15 mouse cellular contexts compared by ENCODE assay signal in genomic region chr17:32402011-32402778, GRCm38 (mm10). TPM values are rescaled to one million over a fixed set of nuclear protein-coding genes. Genes with fewer than 3 reads are reported as not detected.
DNase-seq lines count a peak whose midpoint lies in the region; ATAC-seq and TF ChIP-seq lines count a peak whose summit lies in the region.
"Had no signal": no experiment of that assay in that cellular context is flagged by ENCODE, and none has a peak within 500 bp of the region (broad histone marks: within the 10 kb centered on the region; RNA-seq: fewer than 3 reads in every experiment).

No protein-coding gene starts in this region.

- H3K4me3 ChIP-seq in spleen, adult 2 months (ENCODE audit: extremely low read depth, insufficient read depth, insufficient read length) = peak overlapping the region; percentile 92
- H3K4me3 ChIP-seq in liver, embryonic 13.5 days (replicated peaks) = peak overlapping the region; percentile 59
- H3K4me3 ChIP-seq: embryonic facial prominence, embryonic 10.5 days; limb, embryonic 12.5 days had no signal

- WGBS in spleen, adult 2 months = 14% methylated on average over 9 of the region's 9 CpGs
- 24% methylated on average over 9 of the region's 9 CpGs for WGBS in liver, embryonic 13.5 days (ENCODE audit: insufficient replicate concordance)

- peak overlapping the region; percentile 66 for H3K9ac ChIP-seq in liver, embryonic 13.5 days
- H3K9ac ChIP-seq: limb, embryonic 12.5 days had no signal

- H3K27me3 ChIP-seq in spleen, adult 2 months (ENCODE audit: control insufficient read depth, insufficient read depth, low read length) = no peaks in the 10 kb centered on the region
- H3K27me3 ChIP-seq in liver, embryonic 13.5 days = peaks cover 10% of the 10 kb centered on the region

- peaks cover 3% of the 10 kb centered on the region; the same call in 1 of the 2 replicates for H3K4me1 ChIP-seq in spleen, adult 2 months (ENCODE audit: control insufficient read depth, insufficient read depth, insufficient read length)
- peaks cover 26% of the 10 kb centered on the region for H3K4me1 ChIP-seq in liver, embryonic 13.5 days (replicated peaks)
- H3K4me1 ChIP-seq: embryonic facial prominence, embryonic 10.5 days; limb, embryonic 12.5 days had no signal

- peak overlapping the region; percentile 95; the same call in 1 of the 2 replicates for H3K27ac ChIP-seq in spleen, adult 2 months (ENCODE audit: insufficient read depth, low read length)
- H3K27ac ChIP-seq in liver, embryonic 13.5 days = no peak overlapping the region
- H3K27ac ChIP-seq: embryonic facial prominence, embryonic 10.5 days; hindbrain, postnatal 0 days; limb, embryonic 12.5 days had no signal

- peak overlapping the region; percentile 71 for H3K4me2 ChIP-seq in liver, embryonic 13.5 days
- H3K4me2 ChIP-seq: limb, embryonic 12.5 days had no signal

- H3K36me3 ChIP-seq in spleen, adult 2 months (ENCODE audit: control insufficient read depth, insufficient read depth, low read length) = peaks cover 15% of the 10 kb centered on the region
- no peaks in the 10 kb centered on the region for H3K36me3 ChIP-seq in liver, embryonic 13.5 days
- H3K36me3 ChIP-seq: embryonic facial prominence, embryonic 10.5 days; limb, embryonic 12.5 days had no signal

- ATAC-seq in CD4-positive, CD25-positive, alpha-beta regulatory T cell, adult 4 months = peak; percentile 4
- no peak; the same call in 1 of the 2 replicates for ATAC-seq in liver, embryonic 13.5 days (ENCODE audit: low read depth)
- ATAC-seq: hindbrain, postnatal 0 days had no signal

- DNase-seq in spleen, adult 2 months (ENCODE audit: low read depth in 1 of 2, low spot score in 2 of 2) = no peak
- DNase-seq in spleen, postnatal 36 days (ENCODE audit: low spot score in 2 of 2) = no peak
- DNase-seq in liver, embryonic 13.5 days = no peak
- DNase-seq in naive thymus-derived CD4-positive, alpha-beta T cell, adult 2 months (ENCODE audit: low read depth) = peak; percentile 58
- DNase-seq in lung, postnatal 10 days = no peak
- no peak for DNase-seq in cerebellum, adult 11-12 months
- DNase-seq: cerebellum, postnatal 10 days; kidney, adult 8-10 months; retina, postnatal 1 day had no signal

- TF ChIP-seq CTCF in spleen, adult 2 months (IDR thresholded peaks at IDR 0.05; ENCODE audit: extremely low read depth, insufficient read depth, insufficient read length, insufficient replicate concordance) = no peak

- no peak for TF ChIP-seq POLR2A in spleen, adult 2 months (IDR thresholded peaks at IDR 0.05; ENCODE audit: low read depth, low read length)

- no peaks in the 10 kb centered on the region for H3K9me3 ChIP-seq in liver, embryonic 13.5 days (replicated peaks)
- H3K9me3 ChIP-seq: embryonic facial prominence, embryonic 10.5 days; limb, embryonic 12.5 days had no signal

RNA-seq across cellular contexts. Expression of gene Rasal3, which starts 1.2 kb away (rescaled TPM):
- polyA plus RNA-seq in spleen, adult 2 months (2012; rRNA removed) = 157 and 183 TPM in 2 replicates
- 100 to 1,000 TPM in 1 of 2 experiments, 10 to 100 TPM in 1; 91.5 to 117 TPM for polyA plus RNA-seq in CD4-positive, CD25-positive, alpha-beta regulatory T cell, adult 4 months (2017; shearing (Covaris generic))
- polyA plus RNA-seq in liver, embryonic 13.5 days (2015; fragmentation: Nextera tagmentation; extraction: Ambion mirVana) = 3.5 and 3.6 TPM in 2 replicates

RNA-seq across cellular contexts. Expression of gene Wiz, which starts 13.0 kb away (rescaled TPM):
- polyA plus RNA-seq in spleen, adult 2 months (2012; rRNA removed) = 22.4 and 29.4 TPM in 2 replicates
- polyA plus RNA-seq in CD4-positive, CD25-positive, alpha-beta regulatory T cell, adult 4 months (2017; shearing (Covaris generic)) = 10 to 100 TPM; 11.0 to 14.0 TPM
- 5.8 and 6.8 TPM in 2 replicates for polyA plus RNA-seq in liver, embryonic 13.5 days (2015; fragmentation: Nextera tagmentation; extraction: Ambion mirVana)

RNA-seq across cellular contexts. Expression of gene Pglyrp2, which starts 21.8 kb away (rescaled TPM):
- polyA plus RNA-seq in spleen, adult 2 months (2012; rRNA removed) = 43.0 and 52.7 TPM in 2 replicates
- 100 to 1,000 TPM in 1 of 2 experiments, 10 to 100 TPM in 1; 86.6 to 132 TPM for polyA plus RNA-seq in CD4-positive, CD25-positive, alpha-beta regulatory T cell, adult 4 months (2017; shearing (Covaris generic))
- polyA plus RNA-seq in liver, embryonic 13.5 days (2015; fragmentation: Nextera tagmentation; extraction: Ambion mirVana) = 2.3 and 2.6 TPM in 2 replicates
- polyA plus RNA-seq: embryonic facial prominence, embryonic 10.5 days; hindbrain, postnatal 0 days; limb, embryonic 12.5 days; midbrain, postnatal 0 days; neural tube, embryonic 14.5 days had no signal

RNA-seq across cellular contexts. Expression of gene Cyp4f39, which starts 50.3 kb away (rescaled TPM):
- 0.07 and 0.39 TPM in 2 replicates for polyA plus RNA-seq in spleen, adult 2 months (2012; rRNA removed)
- 1 to 10 TPM in 1 of 2 experiments, under 1 TPM in 1; 0.58 to 1.2 TPM for polyA plus RNA-seq in CD4-positive, CD25-positive, alpha-beta regulatory T cell, adult 4 months (2017; shearing (Covaris generic))
- polyA plus RNA-seq in liver, embryonic 13.5 days (2015; fragmentation: Nextera tagmentation; extraction: Ambion mirVana) = 0.46 and 1.0 TPM in 2 replicates
- polyA plus RNA-seq: limb, embryonic 12.5 days had no signal

RNA-seq across cellular contexts. Expression of gene Akap8l, which starts 51.8 kb away (rescaled TPM):
- 136 and 169 TPM in 2 replicates for polyA plus RNA-seq in spleen, adult 2 months (2012; rRNA removed)
- 10 to 100 TPM; 58.1 to 59.3 TPM for polyA plus RNA-seq in CD4-positive, CD25-positive, alpha-beta regulatory T cell, adult 4 months (2017; shearing (Covaris generic))
- polyA plus RNA-seq in liver, embryonic 13.5 days (2015; fragmentation: Nextera tagmentation; extraction: Ambion mirVana) = 35.4 and 36.9 TPM in 2 replicates

Comparison
In these comparisons a context has a peak if more than half of its experiments do, and no peak if none do; other contexts are left out.
1. RNA of gene Rasal3, which starts 1.2 kb away (polyA plus RNA-seq): 157 to 183 TPM in spleen, adult 2 months and 91.5 to 117 TPM in CD4-positive, CD25-positive, alpha-beta regulatory T cell, adult 4 months; 3.5 to 3.6 TPM in liver, embryonic 13.5 days; every median in the first group is over 10 times any median in the second.
2. RNA of gene Pglyrp2, which starts 21.8 kb away (polyA plus RNA-seq): 86.6 to 132 TPM in CD4-positive, CD25-positive, alpha-beta regulatory T cell, adult 4 months and 43.0 to 52.7 TPM in spleen, adult 2 months; 2.3 to 2.6 TPM in liver, embryonic 13.5 days; every median in the first group is over 10 times any median in the second.